Comparison of ENCODE assay signal across 11 mouse cellular contexts in the genomic region with DNA sequence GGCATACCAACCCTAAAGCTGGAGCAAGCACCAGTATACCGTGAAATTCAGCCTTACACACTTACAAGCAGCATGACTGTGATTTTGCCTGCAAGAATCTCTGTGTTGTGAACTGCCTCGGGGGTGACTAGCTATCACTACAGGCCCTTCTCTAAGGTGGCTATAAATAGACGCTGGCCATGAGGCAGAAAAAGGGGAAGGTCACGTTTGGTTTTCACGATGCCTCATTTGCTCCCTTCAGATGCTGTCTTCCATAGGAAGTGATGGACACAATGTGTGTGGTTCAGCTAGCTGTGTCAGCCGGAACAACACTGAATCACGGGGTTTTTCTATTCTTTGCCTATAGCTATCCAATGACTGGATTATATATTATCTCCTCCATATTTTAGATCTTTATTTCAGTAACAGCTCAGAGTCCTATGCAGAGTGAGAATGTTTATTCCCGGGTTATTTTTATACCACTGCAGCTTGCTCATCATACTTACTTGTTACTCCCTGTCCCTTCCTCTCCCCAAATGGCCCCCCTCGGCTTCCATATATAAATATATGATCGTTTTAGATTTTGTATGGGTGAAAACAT.
DNase-seq lines count a peak whose midpoint lies in the region; ATAC-seq and TF ChIP-seq lines count a peak whose summit lies in the region.
"Had no signal": no experiment of that assay in that cellular context is flagged by ENCODE, and none has a peak within 500 bp of the region (broad histone marks: within the 10 kb centered on the region; RNA-seq: fewer than 3 reads in every experiment).

No protein-coding gene starts in this region.

- H3K4me2 ChIP-seq in lung, embryonic 14.5 days = no peak overlapping the region
- H3K4me2 ChIP-seq: limb, embryonic 15.5 days; neural tube, embryonic 15.5 days had no signal

- ATAC-seq in lung, embryonic 14.5 days (ENCODE audit: insufficient read depth) = no peak
- ATAC-seq in megakaryocyte, adult 5-6 weeks (ENCODE audit: poor library complexity, severe bottlenecking) = peak; percentile 86

- H3K9ac ChIP-seq in lung, embryonic 14.5 days = no peak overlapping the region
- H3K9ac ChIP-seq: limb, embryonic 15.5 days; neural tube, embryonic 15.5 days had no signal

- H3K4me3 ChIP-seq in lung, embryonic 14.5 days (ENCODE audit: low read depth, low read length) = no peak overlapping the region
- H3K4me3 ChIP-seq in kidney, adult 2 months (ENCODE audit: insufficient read depth, low read depth, low read length) = no peak overlapping the region
- H3K4me3 ChIP-seq: forebrain, embryonic 10.5 days; limb, embryonic 15.5 days; neural tube, embryonic 15.5 days had no signal

- peak; percentile 9 for DNase-seq in lung, embryonic 14.5 days
- DNase-seq in lung, postnatal 25 days (ENCODE audit: low spot score) = no peak
- DNase-seq in adrenal gland, adult 8-10 months = peak; percentile 20
- peak; percentile 14 for DNase-seq in brain, embryonic 14.5 days (ENCODE audit: low read depth)
- no peak for DNase-seq in kidney, adult 2 months
- no peak for DNase-seq in urinary bladder, adult 18-20 months (ENCODE audit: low spot score in 2 of 2)
- DNase-seq: thymus, postnatal 36 days had no signal

- 59% methylated on average over 10 of the region's 10 CpGs for WGBS in lung, embryonic 14.5 days
- 66% methylated on average over 10 of the region's 10 CpGs for WGBS in kidney, adult 2 months

- no peaks in the 10 kb centered on the region for H3K27me3 ChIP-seq in lung, embryonic 14.5 days (ENCODE audit: insufficient read depth, low read length)
- no peaks in the 10 kb centered on the region for H3K27me3 ChIP-seq in kidney, adult 2 months (replicated peaks; ENCODE audit: control insufficient read depth, insufficient read depth, low read length)
- H3K27me3 ChIP-seq: limb, embryonic 15.5 days; neural tube, embryonic 15.5 days had no signal

- no peaks in the 10 kb centered on the region for H3K4me1 ChIP-seq in lung, embryonic 14.5 days (ENCODE audit: insufficient read depth)
- no peaks in the 10 kb centered on the region for H3K4me1 ChIP-seq in kidney, adult 2 months (ENCODE audit: control insufficient read depth, insufficient read depth, low read length)
- H3K4me1 ChIP-seq: forebrain, embryonic 10.5 days; limb, embryonic 15.5 days; neural tube, embryonic 15.5 days had no signal

- H3K36me3 ChIP-seq in lung, embryonic 14.5 days (ENCODE audit: insufficient read depth) = peaks cover 20% of the 10 kb centered on the region; the same call in 1 of the 2 replicates
- H3K36me3 ChIP-seq in kidney, adult 2 months (ENCODE audit: control insufficient read depth, insufficient read depth, low read length) = no peaks in the 10 kb centered on the region

- no peak for TF ChIP-seq CTCF in lung, embryonic 14.5 days (IDR thresholded peaks at IDR 0.05; ENCODE audit: low read depth)
- no peak for TF ChIP-seq CTCF in brain, embryonic 14.5 days (IDR thresholded peaks at IDR 0.05; ENCODE audit: borderline replicate concordance, extremely low read depth, insufficient read depth, insufficient read length)
- TF ChIP-seq CTCF in kidney, adult 2 months (conservative IDR thresholded peaks at IDR 0.05; ENCODE audit: insufficient read depth, insufficient read length, low read depth, low read length) = no peak

- no peak for TF ChIP-seq POLR2A in brain, embryonic 14.5 days (IDR thresholded peaks at IDR 0.05; ENCODE audit: borderline replicate concordance, extremely low read depth, insufficient read depth, insufficient read length, poor library complexity, severe bottlenecking)
- TF ChIP-seq POLR2A in kidney, adult 2 months (IDR thresholded peaks at IDR 0.05; ENCODE audit: low read depth, low read length) = no peak

- no peak overlapping the region for H3K27ac ChIP-seq in lung, embryonic 14.5 days (ENCODE audit: low read depth)
- no peak overlapping the region for H3K27ac ChIP-seq in kidney, adult 2 months (ENCODE audit: insufficient read depth, low read depth, low read length)
- H3K27ac ChIP-seq: forebrain, embryonic 10.5 days; limb, embryonic 15.5 days; neural tube, embryonic 15.5 days had no signal

- no peaks in the 10 kb centered on the region for H3K9me3 ChIP-seq in lung, embryonic 14.5 days (ENCODE audit: low read depth, low read length)
- H3K9me3 ChIP-seq: forebrain, embryonic 10.5 days; limb, embryonic 15.5 days; neural tube, embryonic 15.5 days had no signal

Comparison
In these comparisons a context has a peak if more than half of its experiments do, and no peak if none do; other contexts are left out.
1. DNase-seq: peak in lung, embryonic 14.5 days (single experiment), adrenal gland, adult 8-10 months (single experiment) and brain, embryonic 14.5 days (single experiment); none in lung, postnatal 25 days (single experiment), kidney, adult 2 months (single experiment) and urinary bladder, adult 18-20 months (0 of 2).